Mouse (Mus musculus): ENCODE results near the gene Tmem107. TPM values are rescaled to one million over a fixed set of nuclear protein-coding genes. Genes with fewer than 3 reads are reported as not detected.
A peak's percentile ranks its signal among the peaks of the same experiment; 100 is the strongest.

Gene Tmem107
- polyA plus RNA-seq, 1 experiment from 2014 or later, result 59.8 TPM

GRCm38 (mm10) chr11:69117737-69118695 lies 47.4 kb downstream of the Tmem107 start:
- under 1% methylated on average over 45 of the region's 45 CpGs for WGBS
- H3K4me3 ChIP-seq (ENCODE audit: low read depth, low read length), result peak overlapping the region; percentile 71
- peaks cover 17% of the 10 kb centered on the region for H3K4me1 ChIP-seq (ENCODE audit: control insufficient read depth, insufficient read depth, low read length)
- no peaks in the 10 kb centered on the region for H3K27me3 ChIP-seq (ENCODE audit: control insufficient read depth, insufficient read depth, low read length)
- peak overlapping the region; percentile 94 for H3K4me2 ChIP-seq (replicated peaks; ENCODE audit: low read depth, low read length)
- peak overlapping the region; percentile 62 for H3K27ac ChIP-seq (ENCODE audit: low read length)
- ATAC-seq (ENCODE audit: insufficient number of reproducible peaks, insufficient read depth, low FRiP score, low read depth), result peak; percentile 26; the same call in 1 of the 2 replicates
- H3K9me3 ChIP-seq (ENCODE audit: control insufficient read depth, low read depth, low read length), result no peaks in the 10 kb centered on the region
- H3K36me3 ChIP-seq (ENCODE audit: control insufficient read depth, insufficient read depth, low read length), result no peaks in the 10 kb centered on the region
- peak overlapping the region; percentile 54 for H3K9ac ChIP-seq (replicated peaks; ENCODE audit: low read depth, low read length)

GRCm38 (mm10) chr11:69118765-69119164 lies 48.2 kb downstream of the Tmem107 start:
- H3K27ac ChIP-seq (ENCODE audit: low read length), result no peak overlapping the region; the same call in 1 of the 2 replicates

GRCm38 (mm10) chr11:69119446-69120155 lies 49.0 kb downstream of the Tmem107 start:
- no peaks in the 10 kb centered on the region for H3K27me3 ChIP-seq (ENCODE audit: control insufficient read depth, insufficient read depth, low read length)
- no peaks in the 10 kb centered on the region for H3K36me3 ChIP-seq (ENCODE audit: control insufficient read depth, insufficient read depth, low read length)
- peak overlapping the region; percentile 70 for H3K4me3 ChIP-seq (ENCODE audit: low read depth, low read length)
- peaks cover 17% of the 10 kb centered on the region for H3K4me1 ChIP-seq (ENCODE audit: control insufficient read depth, insufficient read depth, low read length)
- no peak for ATAC-seq (ENCODE audit: insufficient number of reproducible peaks, insufficient read depth, low FRiP score, low read depth)
- WGBS, result 46% methylated on average over 14 of the region's 14 CpGs
- H3K9me3 ChIP-seq (ENCODE audit: control insufficient read depth, low read depth, low read length), result no peaks in the 10 kb centered on the region
- H3K4me2 ChIP-seq (replicated peaks; ENCODE audit: low read depth, low read length), result peak overlapping the region; percentile 94
- H3K27ac ChIP-seq (ENCODE audit: low read length), result no peak overlapping the region
- H3K9ac ChIP-seq (replicated peaks; ENCODE audit: low read depth, low read length), result no peak overlapping the region

More at GRCm38 (mm10) chr11:69118765-69119164, 48.2 kb downstream of the Tmem107 start:
- Histone ChIP-seq H3K4me2 (replicated peaks; ENCODE audit: low read depth, low read length) (peak overlapping the region; percentile 94), H3K4me1 (ENCODE audit: control insufficient read depth, insufficient read depth, low read length) (peaks cover 17% of the 10 kb centered on the region), H3K9ac (replicated peaks; ENCODE audit: low read depth, low read length) (no peak overlapping the region), H3K9me3 (ENCODE audit: control insufficient read depth, low read depth, low read length) (no peaks in the 10 kb centered on the region), H3K27me3 (ENCODE audit: control insufficient read depth, insufficient read depth, low read length) (no peaks in the 10 kb centered on the region), H3K4me3 (ENCODE audit: low read depth, low read length) (peak overlapping the region; percentile 71), H3K36me3 (ENCODE audit: control insufficient read depth, insufficient read depth, low read length) (no peaks in the 10 kb centered on the region)
- no peak for ATAC-seq (ENCODE audit: insufficient number of reproducible peaks, insufficient read depth, low FRiP score, low read depth)
- 1% methylated on average over 15 of the region's 15 CpGs for WGBS

GRCm38 (mm10) chr11:69120221-69121000 lies 49.8 kb downstream of the Tmem107 start, which contains the start of gene Hes7:
TSS of gene Hes7 (plus strand) at chr11:69120404.
- peak within 1 kb of the TSS; percentile 71 for H3K4me3 ChIP-seq (ENCODE audit: low read depth, low read length)
- no peak within 1 kb of the TSS for H3K27ac ChIP-seq (ENCODE audit: low read length)
- no peaks in the 10 kb centered on the region for H3K27me3 ChIP-seq (ENCODE audit: control insufficient read depth, insufficient read depth, low read length)
- H3K9ac ChIP-seq (replicated peaks; ENCODE audit: low read depth, low read length), result no peak within 1 kb of the TSS; the same call in none of the 2 replicates
- peak within 1 kb of the TSS; percentile 94 for H3K4me2 ChIP-seq (replicated peaks; ENCODE audit: low read depth, low read length)
- no peaks in the 10 kb centered on the region for H3K9me3 ChIP-seq (ENCODE audit: control insufficient read depth, low read depth, low read length)
- ATAC-seq (ENCODE audit: insufficient number of reproducible peaks, insufficient read depth, low FRiP score, low read depth), result no peak
- 2% methylated on average over 27 of the region's 27 CpGs for WGBS
- peaks cover 17% of the 10 kb centered on the region for H3K4me1 ChIP-seq (ENCODE audit: control insufficient read depth, insufficient read depth, low read length)
- H3K36me3 ChIP-seq (ENCODE audit: control insufficient read depth, insufficient read depth, low read length), result no peaks in the 10 kb centered on the region

GRCm38 (mm10) chr11:69121001-69121740 lies 50.6 kb downstream of the Tmem107 start:
- Histone ChIP-seq H3K4me1 (ENCODE audit: control insufficient read depth, insufficient read depth, low read length) (peaks cover 17% of the 10 kb centered on the region), H3K9ac (replicated peaks; ENCODE audit: low read depth, low read length) (no peak overlapping the region; the same call in 1 of the 2 replicates)

GRCm38 (mm10) chr11:69121741-69122335 lies 51.2 kb downstream of the Tmem107 start:
- no peaks in the 10 kb centered on the region for H3K27me3 ChIP-seq (ENCODE audit: control insufficient read depth, insufficient read depth, low read length)
- WGBS, result 2% methylated on average over 31 of the region's 32 CpGs
- ATAC-seq (ENCODE audit: insufficient number of reproducible peaks, insufficient read depth, low FRiP score, low read depth), result no peak

More at GRCm38 (mm10) chr11:69121001-69121740, 50.6 kb downstream of the Tmem107 start:
- H3K4me2 ChIP-seq (replicated peaks; ENCODE audit: low read depth, low read length), result peak overlapping the region; percentile 94
- under 1% methylated on average over 33 of the region's 33 CpGs for WGBS
- no peak for ATAC-seq (ENCODE audit: insufficient number of reproducible peaks, insufficient read depth, low FRiP score, low read depth)
- H3K27ac ChIP-seq (ENCODE audit: low read length), result no peak overlapping the region
- no peaks in the 10 kb centered on the region for H3K27me3 ChIP-seq (ENCODE audit: control insufficient read depth, insufficient read depth, low read length)
- H3K9me3 ChIP-seq (ENCODE audit: control insufficient read depth, low read depth, low read length), result no peaks in the 10 kb centered on the region
- H3K4me3 ChIP-seq (ENCODE audit: low read depth, low read length), result peak overlapping the region; percentile 70
- H3K36me3 ChIP-seq (ENCODE audit: control insufficient read depth, insufficient read depth, low read length), result no peaks in the 10 kb centered on the region

DNA sequence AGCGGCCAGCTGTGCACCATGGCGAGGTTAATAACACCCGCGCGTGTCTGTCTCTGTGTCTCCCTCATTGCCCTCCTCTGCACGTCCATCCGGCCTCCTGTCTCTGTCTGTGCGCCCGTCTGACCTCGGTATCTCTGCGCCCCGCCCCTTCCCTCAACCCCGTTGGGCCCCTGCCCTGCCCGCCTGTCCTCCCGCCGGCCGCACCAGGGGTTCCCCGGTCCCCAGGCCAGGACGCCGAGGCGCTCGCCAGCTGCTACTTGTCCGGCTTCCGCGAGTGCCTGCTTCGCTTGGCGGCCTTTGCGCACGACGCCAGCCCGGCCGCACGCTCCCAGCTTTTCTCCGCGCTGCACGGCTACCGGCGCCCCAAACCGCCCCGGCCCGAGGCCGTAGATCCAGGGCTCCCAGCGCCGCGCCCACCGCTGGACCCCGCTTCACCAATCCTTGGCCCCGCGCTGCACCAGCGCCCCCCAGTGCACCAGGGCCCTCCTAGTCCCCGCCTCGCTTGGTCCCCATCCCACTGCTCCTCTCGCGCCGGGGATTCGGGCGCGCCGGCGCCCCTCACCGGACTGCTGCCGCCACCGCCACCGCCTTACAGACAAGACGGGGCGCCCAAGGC lies 51.8 kb downstream of the Tmem107 start, which contains the start of gene 9130213A22Rik:
9130213A22Rik (minus strand) TSS at position 254 of the 616 bp plus-strand sequence.
- no peaks in the 10 kb centered on the region for H3K36me3 ChIP-seq (ENCODE audit: control insufficient read depth, insufficient read depth, low read length)
- H3K27me3 ChIP-seq (ENCODE audit: control insufficient read depth, insufficient read depth, low read length), result no peaks in the 10 kb centered on the region
- H3K9ac ChIP-seq (replicated peaks; ENCODE audit: low read depth, low read length), result peak within 1 kb of the TSS; percentile 60
- under 1% methylated on average over 65 of the region's 66 CpGs for WGBS
- H3K27ac ChIP-seq (ENCODE audit: low read length), result peak within 1 kb of the TSS; percentile 87
- H3K4me3 ChIP-seq (ENCODE audit: low read depth, low read length), result peak within 1 kb of the TSS; percentile 70
- H3K4me1 ChIP-seq (ENCODE audit: control insufficient read depth, insufficient read depth, low read length), result peaks cover 17% of the 10 kb centered on the region
- peak; percentile 70 for ATAC-seq (ENCODE audit: insufficient number of reproducible peaks, insufficient read depth, low FRiP score, low read depth)
- H3K9me3 ChIP-seq (ENCODE audit: control insufficient read depth, low read depth, low read length), result no peaks in the 10 kb centered on the region
- peak within 1 kb of the TSS; percentile 94 for H3K4me2 ChIP-seq (replicated peaks; ENCODE audit: low read depth, low read length)

More at GRCm38 (mm10) chr11:69121741-69122335, 51.2 kb downstream of the Tmem107 start:
- Histone ChIP-seq H3K27ac (ENCODE audit: low read length) (peak overlapping the region; percentile 87), H3K36me3 (ENCODE audit: control insufficient read depth, insufficient read depth, low read length) (no peaks in the 10 kb centered on the region), H3K4me2 (replicated peaks; ENCODE audit: low read depth, low read length) (peak overlapping the region; percentile 94), H3K4me3 (ENCODE audit: low read depth, low read length) (peak overlapping the region; percentile 70), H3K9me3 (ENCODE audit: control insufficient read depth, low read depth, low read length) (no peaks in the 10 kb centered on the region), H3K9ac (replicated peaks; ENCODE audit: low read depth, low read length) (peak overlapping the region; percentile 60), H3K4me1 (ENCODE audit: control insufficient read depth, insufficient read depth, low read length) (peaks cover 17% of the 10 kb centered on the region)

Data from stomach, embryonic 14.5 days (tissue).